Mouse (Mus musculus) ES-E14 (cell line): ENCODE measurements at regions not wholly inside any gene's neighbourhood (a gene's known extent, or its start where the extent isn't known, plus 50 kb on each side); places are given as distances from the start of the nearest gene placed in this dataset.

Source experiments
- DNase-seq: peaks from one replicate; pipeline ENCODE4 v3.0.0-alpha.2; 2013; ENCODE audit warnings: low read depth, low spot score
- H3K27ac ChIP-seq: 2 replicates; pipeline ENCODE4 v1.5.1; 2012; ENCODE audit warnings: low read depth, mild to moderate bottlenecking, low read length, moderate library complexity, mixed read lengths; ENCODE audit not compliant: poor library complexity, insufficient read depth, severe bottlenecking
- H3K36me3 ChIP-seq: 2 replicates; pipeline ENCODE4 v1.6.1; 2012; ENCODE audit warnings: mild to moderate bottlenecking, low read length, moderate library complexity, mixed read lengths; ENCODE audit not compliant: control insufficient read depth, poor library complexity, insufficient read depth, severe bottlenecking
- H3K4me1 ChIP-seq, 2 experiments: fragments of 150-350 bp in 1 of 2; sonication (generic) in 1 of 2; 2 replicates each; pipeline ENCODE4 v1.6.1; 2012; ENCODE audit warnings: low read length in 2 of 2, mild to moderate bottlenecking in 1 of 2, mixed read lengths in 1 of 2; ENCODE audit not compliant: control insufficient read depth in 2 of 2, insufficient read depth in 2 of 2, poor library complexity in 1 of 2
- H3K4me3 ChIP-seq, 2 experiments: fragments of 150-350 bp in 1 of 2; sonication (generic) in 1 of 2; 2 replicates each; pipeline ENCODE4 v1.5.1; 2012; ENCODE audit warnings: low read length in 2 of 2, low read depth in 1 of 2, mild to moderate bottlenecking in 1 of 2, mixed read lengths in 1 of 2; ENCODE audit not compliant: insufficient read depth in 1 of 2, poor library complexity in 1 of 2, severe bottlenecking in 1 of 2
- H3K9ac ChIP-seq: 2 replicates; pipeline ENCODE4 v1.6.1; 2012; ENCODE audit warnings: low read depth, mild to moderate bottlenecking, low read length, mixed read lengths; ENCODE audit not compliant: poor library complexity, insufficient read depth, severe bottlenecking
- H3K9me3 ChIP-seq: fragments of 150-350 bp; sonication (generic); 2 replicates; pipeline ENCODE4 v1.6.1; 2012; ENCODE audit warnings: low read depth, mild to moderate bottlenecking, low read length; ENCODE audit not compliant: control insufficient read depth, insufficient read depth
- CHD2 ChIP-seq: IDR thresholded peaks from 2 replicates; pipeline ENCODE4 v1.6.1; 2014; ENCODE audit warnings: mild to moderate bottlenecking, low read depth, low read length, inconsistent platforms
- HCFC1 ChIP-seq: IDR thresholded peaks from 2 replicates; pipeline ENCODE4 v1.6.1; 2012; ENCODE audit warnings: low read length, inconsistent platforms, borderline replicate concordance; ENCODE audit not compliant: insufficient read depth
- MAFK ChIP-seq: IDR thresholded peaks from 2 replicates; pipeline ENCODE4 v1.6.1; 2014; ENCODE audit warnings: mild to moderate bottlenecking, low read depth, low read length, inconsistent platforms; ENCODE audit not compliant: insufficient read depth
- ZC3H11A ChIP-seq: IDR thresholded peaks from 2 replicates; pipeline ENCODE4 v1.6.1; 2012; ENCODE audit warnings: low read depth, mild to moderate bottlenecking, inconsistent platforms, low read length, borderline replicate concordance
- ZNF384 ChIP-seq: IDR thresholded peaks from 2 replicates; pipeline ENCODE4 v1.6.1; 2012; ENCODE audit warnings: low read depth, low read length, inconsistent platforms
- in situ Hi-C, 2 experiments: fragments of 600-800 bp; cut with MboI; formaldehyde crosslinking; loops; one replicate each; pipeline ENCODE4 v1.15.1; 2025; ENCODE audit warnings: low sequenced_read_pairs in 2 of 2, inconsistent platforms in 1 of 2; ENCODE audit not compliant: unreplicated experiment in 2 of 2

GRCm38 (mm10) chr8:47769452-47769851 lies 52.5 kb upstream of the Cldn24 start:
- no peak overlapping the region for H3K27ac ChIP-seq
- DNase-seq = no peak
- peaks cover 0 to 4% of the 10 kb centered on the region in 2 experiments; a peak in 2 of 4 replicates for H3K4me1 ChIP-seq
- in situ Hi-C loops = no loop called here
- no peak overlapping the region for H3K4me3 ChIP-seq
- TF ChIP-seq ZC3H11A (no peak), ZNF384 (no peak), CHD2 (no peak), MAFK (no peak), HCFC1 (no peak)
- H3K9me3 ChIP-seq = no peaks in the 10 kb centered on the region
- no peaks in the 10 kb centered on the region for H3K36me3 ChIP-seq
- H3K9ac ChIP-seq = no peak overlapping the region

GRCm38 (mm10) chr8:47768751-47769150 lies 53.2 kb upstream of the Cldn24 start:
- TF ChIP-seq ZNF384 (no peak), CHD2 (no peak), ZC3H11A (no peak), MAFK (no peak), HCFC1 (no peak)
- Histone ChIP-seq H3K4me3 (no peak overlapping the region), H3K36me3 (no peaks in the 10 kb centered on the region), H3K9me3 (no peaks in the 10 kb centered on the region), H3K27ac (no peak overlapping the region), H3K9ac (no peak overlapping the region), H3K4me1 (peaks cover 1 to 10% of the 10 kb centered on the region in 2 experiments; a peak in 3 of 4 replicates)
- in situ Hi-C loops = no loop called here
- DNase-seq = no peak

- no peak overlapping the region; a peak in 1 of 4 replicates for H3K4me3 ChIP-seq
- peak overlapping the region; percentile 20; the same call in 1 of the 2 replicates for H3K9ac ChIP-seq
- no peak overlapping the region for H3K27ac ChIP-seq
- TF ChIP-seq ZC3H11A (no peak), ZNF384 (no peak), MAFK (no peak), HCFC1 (no peak), CHD2 (no peak)
- in situ Hi-C loops = no loop called here
- H3K36me3 ChIP-seq = no peaks in the 10 kb centered on the region
- H3K9me3 ChIP-seq = no peaks in the 10 kb centered on the region
- peaks cover 4 to 14% of the 10 kb centered on the region in 2 experiments; a peak in 3 of 4 replicates for H3K4me1 ChIP-seq
- no peak for DNase-seq
Measured at GRCm38 (mm10) chr8:47764480-47764879, 50.7 kb upstream of the Cdkn2aip start.

- Histone ChIP-seq H3K9me3 (no peaks in the 10 kb centered on the region), H3K36me3 (no peaks in the 10 kb centered on the region), H3K4me1 (peaks cover 4 to 14% of the 10 kb centered on the region in 2 experiments; a peak in 3 of 4 replicates), H3K27ac (no peak overlapping the region), H3K4me3 (peak overlapping the region in 1 of 2 experiments; percentile 14; a peak in 1 of 4 replicates), H3K9ac (no peak overlapping the region)
- TF ChIP-seq MAFK = no peak
- no peak for TF ChIP-seq CHD2
- TF ChIP-seq HCFC1 = no peak
- TF ChIP-seq ZNF384 = no peak
- no peak for TF ChIP-seq ZC3H11A
- in situ Hi-C loops = no loop called here
- DNase-seq = no peak
Measured at GRCm38 (mm10) chr8:47764068-47764467, 50.3 kb upstream of the Cdkn2aip start.
